Mouse (Mus musculus): ENCODE results near the gene Ms4a3. TPM values are rescaled to one million over a fixed set of nuclear protein-coding genes. Genes with fewer than 3 reads are reported as not detected.

The Ms4a3 gene
- total RNA-seq (2021): not detected

DNA sequence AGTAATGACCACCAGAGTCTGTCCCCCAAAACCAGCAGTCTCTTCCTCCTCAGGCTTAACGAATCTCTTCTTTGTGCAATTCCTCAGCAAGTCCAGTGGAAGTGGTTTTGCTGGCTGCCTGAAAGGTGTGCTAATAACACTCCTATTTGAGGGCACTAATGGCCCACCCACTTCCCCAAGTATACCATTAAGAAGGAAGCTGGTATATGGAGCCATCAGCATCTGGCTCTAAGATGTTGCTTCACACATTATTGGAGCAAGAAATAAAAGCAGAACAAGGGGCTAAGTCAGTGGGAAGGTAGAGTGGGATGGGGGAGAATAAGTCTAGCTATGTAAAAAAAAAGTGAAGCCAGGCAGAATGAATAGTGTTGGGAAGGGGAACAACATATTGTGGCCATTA lies at the start of gene Ms4a3:
Gene Ms4a3 (minus strand): TSS at position 120 of the 400 bp plus-strand sequence.
- no peak for DNase-seq

DNA sequence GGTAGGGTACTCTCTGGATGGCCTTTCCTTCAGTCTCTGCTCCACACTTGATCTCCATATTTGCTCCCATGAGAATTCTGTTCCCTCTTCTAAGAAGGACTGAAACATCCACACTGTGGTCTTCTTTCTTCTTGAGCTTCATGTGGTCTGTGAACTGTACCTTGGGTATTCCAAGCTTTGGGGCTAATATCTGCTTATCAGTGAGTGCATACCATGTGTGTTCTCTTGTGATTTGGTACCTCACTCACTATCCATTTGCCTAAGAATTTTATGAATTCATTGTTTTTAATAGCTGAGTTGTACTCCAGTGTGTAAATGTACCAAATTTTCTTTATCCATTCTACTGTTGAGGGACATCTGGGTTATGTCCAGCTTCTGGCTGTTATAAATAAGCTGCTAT lies 20.9 kb upstream of the Ms4a3 start:
- no peak for DNase-seq

GRCm38 (mm10) chr19:11660459-11660858 lies 19.8 kb upstream of the Ms4a3 start, which contains the start of gene Oosp2:
Gene Oosp2, minus strand, starts transcription at chr19:11660559.
- DNase-seq: no peak

- no peak for DNase-seq
These were observed 18.5 kb upstream of the Ms4a3 start for GRCm38 (mm10) chr19:11659142-11659541.

DNA sequence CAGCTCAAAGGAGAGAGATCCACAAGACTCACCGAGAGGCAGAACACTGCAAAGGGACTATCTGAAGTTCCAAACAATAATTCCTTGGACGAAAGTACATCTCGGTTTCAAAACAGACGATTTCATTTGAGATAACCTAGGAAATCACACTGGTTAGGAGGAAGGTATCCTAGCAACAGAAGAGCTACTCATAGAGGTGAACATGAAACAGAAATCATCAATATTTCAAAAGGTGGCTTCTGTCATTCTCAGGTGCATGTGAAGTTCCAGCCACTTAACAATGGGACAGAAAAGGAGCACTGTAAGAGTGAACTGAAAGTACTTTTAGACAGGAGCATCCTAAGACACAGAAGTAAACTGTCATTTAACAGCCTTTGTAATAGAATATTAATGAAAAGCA lies 8.9 kb upstream of the Ms4a3 start:
- no peak for DNase-seq

DNA sequence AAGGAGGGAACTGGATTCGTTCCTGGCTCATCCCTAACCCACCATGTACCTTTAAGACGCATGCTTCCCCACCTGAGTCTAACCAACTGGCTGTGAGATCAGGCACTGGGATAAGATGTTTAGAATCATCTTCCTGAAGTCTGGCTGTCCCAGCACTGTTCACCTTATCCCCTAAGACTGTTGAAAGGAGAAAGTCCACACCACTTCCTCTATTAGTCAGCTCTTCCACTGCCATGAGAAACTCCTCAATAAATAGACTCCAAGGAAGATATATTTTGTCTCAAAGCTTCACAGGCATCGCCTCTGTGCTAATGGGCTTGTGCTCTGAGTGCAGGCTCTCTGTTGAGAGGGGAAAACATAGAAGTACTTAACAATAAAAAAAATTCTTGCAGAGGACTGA lies 5.5 kb upstream of the Ms4a3 start:
- DNase-seq: no peak

DNA sequence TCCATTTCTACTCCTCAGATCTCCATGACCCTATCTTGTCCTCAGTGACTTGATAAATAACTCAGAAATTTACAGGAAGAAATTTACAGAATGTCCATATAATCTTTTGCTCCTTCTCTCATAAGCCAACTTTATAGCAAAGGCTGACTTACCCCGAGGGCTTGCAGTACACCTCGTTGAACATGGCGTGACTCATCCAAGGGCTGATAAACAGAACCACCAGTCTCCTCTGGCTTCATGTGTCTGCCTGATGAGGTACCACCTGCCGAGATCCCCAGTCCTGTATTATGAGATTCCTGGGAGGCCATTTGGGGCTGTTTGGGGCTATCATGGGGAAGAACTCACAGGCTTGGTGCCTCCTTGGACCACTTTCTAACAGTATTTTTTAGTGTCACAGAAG lies 1.6 kb downstream of the Ms4a3 start:
- DNase-seq: no peak

DNA sequence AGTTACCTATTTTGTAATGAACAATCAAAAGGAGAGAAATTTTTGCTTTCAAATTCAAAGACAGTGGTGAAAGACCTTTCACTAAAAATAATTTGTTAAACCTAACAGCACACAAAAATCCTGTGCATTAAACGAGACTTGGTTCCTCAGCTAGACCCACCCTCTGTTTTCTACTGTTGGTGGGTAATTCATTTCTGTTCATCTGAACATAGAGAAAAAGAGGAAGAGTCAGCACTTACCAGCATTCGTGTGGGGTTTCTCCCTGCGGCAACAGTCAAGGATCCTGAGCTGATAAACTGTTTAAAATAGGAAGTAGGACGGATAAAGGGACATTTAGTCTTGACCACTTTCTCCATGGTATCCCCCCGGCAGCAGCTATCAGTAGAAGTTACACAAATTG lies 5.1 kb downstream of the Ms4a3 start:
- no peak for DNase-seq

DNA sequence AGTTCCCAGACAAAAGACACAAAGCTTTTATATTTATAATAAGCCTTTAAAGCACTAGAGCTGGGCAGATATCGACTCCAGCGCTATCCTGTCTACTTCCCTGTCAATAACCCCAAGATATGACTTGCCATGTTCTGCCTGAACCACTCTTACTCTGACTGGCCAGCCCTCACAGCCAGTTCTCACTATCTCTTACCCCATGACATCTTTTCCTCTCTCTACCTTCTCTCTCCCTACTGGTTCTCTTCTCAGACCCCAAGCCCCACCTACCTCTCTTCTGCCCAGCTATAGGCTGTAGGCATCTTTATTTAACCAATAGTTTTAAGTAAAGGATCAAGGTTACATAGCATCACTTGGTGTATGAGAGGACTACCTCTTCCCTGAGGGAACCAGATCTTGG lies 6.3 kb downstream of the Ms4a3 start:
- no peak for DNase-seq

DNA sequence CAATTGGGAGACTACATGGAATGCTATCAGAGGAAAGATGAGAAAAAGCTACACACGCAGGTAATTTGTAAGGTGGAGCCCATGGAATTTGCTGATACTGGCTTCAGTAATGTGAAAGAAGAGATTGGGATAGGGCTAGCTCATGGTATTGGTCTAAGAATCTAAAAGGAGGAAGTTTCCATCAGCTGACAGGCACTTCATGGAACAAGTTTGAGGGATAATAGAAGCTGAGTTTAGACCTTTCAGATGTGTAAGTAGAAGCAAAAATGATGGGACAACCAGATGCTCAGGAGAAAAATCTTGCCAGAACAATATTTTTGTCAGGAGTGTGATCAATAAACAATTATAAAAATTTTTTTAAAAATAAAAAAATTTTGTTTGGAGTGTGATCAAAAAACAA lies 6.9 kb downstream of the Ms4a3 start:
- DNase-seq: no peak

GRCm38 (mm10) chr19:11625231-11625630 lies 15.4 kb downstream of the Ms4a3 start:
- no peak for DNase-seq

GRCm38 (mm10) chr19:11624800-11625199 lies 15.9 kb downstream of the Ms4a3 start:
- DNase-seq: no peak

DNA sequence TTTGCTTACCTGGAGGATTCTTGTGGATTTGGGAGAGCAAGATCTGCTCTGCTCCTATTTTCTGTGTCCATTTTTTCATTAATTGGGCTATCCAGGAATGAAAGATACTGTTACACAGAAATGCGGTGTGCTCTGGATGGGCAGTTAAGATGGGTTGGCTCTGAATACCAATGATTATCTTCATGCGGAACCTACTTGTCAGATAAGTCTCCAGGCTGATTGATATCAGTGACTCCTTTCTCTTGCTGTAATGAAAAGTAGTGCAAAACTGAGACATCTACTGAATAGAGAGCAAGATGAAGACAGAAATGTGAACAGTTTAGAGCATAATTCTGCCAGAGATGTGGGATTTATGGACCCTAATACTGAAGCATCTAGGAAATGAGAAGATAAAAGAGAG lies 17.1 kb downstream of the Ms4a3 start, which contains the start of gene Ms4a2:
Gene Ms4a2 (minus strand): TSS at position 169 of the 400 bp plus-strand sequence.
- DNase-seq: no peak

DNA sequence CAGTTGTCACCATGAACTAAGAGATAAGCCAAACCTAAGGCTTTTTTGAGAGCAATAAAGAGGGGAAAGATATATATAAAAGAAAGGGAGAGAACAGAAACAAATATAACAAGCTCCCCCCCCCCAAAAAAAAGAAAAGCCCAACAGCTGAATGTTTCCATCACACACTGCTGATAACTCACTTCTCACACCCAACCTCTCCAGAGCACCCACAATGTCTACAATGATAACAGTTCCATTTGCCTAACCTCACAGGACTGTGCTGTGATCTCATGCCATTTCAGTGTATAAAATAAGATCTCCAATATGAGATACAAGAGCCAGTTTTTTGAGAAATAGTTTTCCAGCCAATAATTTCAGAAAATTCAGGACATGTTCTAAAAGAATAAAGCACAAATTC lies 22.7 kb downstream of the Ms4a3 start:
- no peak for DNase-seq

- no peak for DNase-seq
These were observed 25.8 kb downstream of the Ms4a3 start for GRCm38 (mm10) chr19:11614805-11615204.

GRCm38 (mm10) chr19:11613776-11614443 lies 26.7 kb downstream of the Ms4a3 start:
- DNase-seq: no peak

- DNase-seq: no peak
These were observed 27.6 kb downstream of the Ms4a3 start for GRCm38 (mm10) chr19:11613084-11613483.

DNA sequence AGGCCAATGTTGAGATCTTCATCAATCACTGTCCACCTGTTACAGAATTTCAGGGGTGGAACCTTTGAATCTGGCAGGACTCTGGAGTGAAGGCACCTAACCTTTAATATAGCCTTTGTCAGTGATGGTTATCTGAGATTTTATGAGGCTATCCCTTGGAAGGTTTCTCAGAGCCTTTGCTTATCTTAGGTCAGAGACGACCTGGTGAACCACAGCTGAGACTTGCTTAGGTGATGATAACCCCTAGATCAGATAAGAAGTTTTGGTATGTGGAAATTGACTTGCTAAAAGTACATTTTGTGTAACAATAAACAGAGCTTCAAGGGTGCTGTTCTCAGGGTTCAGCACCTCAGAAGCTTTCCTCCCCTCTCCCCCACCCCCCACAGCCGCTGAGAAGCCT lies 28.4 kb downstream of the Ms4a3 start:
- DNase-seq: no peak

- DNase-seq: peak; percentile 16
These were observed 29.1 kb downstream of the Ms4a3 start for GRCm38 (mm10) chr19:11611541-11611945.

DNA sequence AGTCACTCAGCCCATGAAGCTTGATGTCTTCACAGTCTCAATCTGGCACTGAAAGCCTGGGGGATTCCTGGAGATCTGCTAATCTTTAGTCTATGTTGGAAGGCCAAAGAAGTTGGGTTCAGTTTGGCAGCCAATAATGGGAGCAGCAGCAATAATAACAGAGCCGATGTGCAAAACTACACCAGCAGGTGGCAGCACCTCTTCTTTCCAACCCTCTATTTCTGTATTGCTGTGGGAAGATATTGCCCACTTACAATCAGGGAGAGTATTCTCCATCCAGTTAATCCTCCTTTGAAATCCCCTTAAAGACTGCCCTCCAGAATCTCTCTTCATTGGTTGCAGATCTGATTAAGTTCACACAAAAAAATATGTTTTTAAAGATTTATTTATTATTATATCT lies 32.5 kb downstream of the Ms4a3 start:
- peak; percentile 60 for DNase-seq

- DNase-seq: no peak
These were observed 36.0 kb downstream of the Ms4a3 start, which contains the start of gene Ms4a6d for GRCm38 (mm10) chr19:11604603-11605002. Gene Ms4a6d, minus strand, starts transcription at chr19:11604849.

DNA sequence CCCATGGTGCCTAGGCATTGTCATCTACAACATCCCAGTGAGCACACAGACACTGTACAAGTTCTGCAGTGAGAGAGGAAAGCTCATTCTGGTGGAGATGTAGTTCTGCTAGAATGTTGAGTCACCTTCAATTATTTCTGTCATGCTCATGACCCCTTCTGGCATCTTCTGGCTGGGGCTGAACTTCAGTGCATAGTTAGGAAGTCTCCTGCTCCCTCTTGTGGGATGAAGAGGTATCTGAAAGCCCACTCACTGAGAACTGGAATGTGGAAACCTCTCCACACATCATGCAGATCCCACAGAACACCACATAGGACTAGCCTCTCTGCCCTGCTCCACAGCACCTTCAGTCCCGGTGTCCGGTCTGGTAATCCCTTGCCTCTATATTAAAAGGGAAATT lies 38.6 kb downstream of the Ms4a3 start:
- DNase-seq: peak; percentile 40

- DNase-seq: no peak
These were observed 39.3 kb downstream of the Ms4a3 start for GRCm38 (mm10) chr19:11601349-11601748.

DNA sequence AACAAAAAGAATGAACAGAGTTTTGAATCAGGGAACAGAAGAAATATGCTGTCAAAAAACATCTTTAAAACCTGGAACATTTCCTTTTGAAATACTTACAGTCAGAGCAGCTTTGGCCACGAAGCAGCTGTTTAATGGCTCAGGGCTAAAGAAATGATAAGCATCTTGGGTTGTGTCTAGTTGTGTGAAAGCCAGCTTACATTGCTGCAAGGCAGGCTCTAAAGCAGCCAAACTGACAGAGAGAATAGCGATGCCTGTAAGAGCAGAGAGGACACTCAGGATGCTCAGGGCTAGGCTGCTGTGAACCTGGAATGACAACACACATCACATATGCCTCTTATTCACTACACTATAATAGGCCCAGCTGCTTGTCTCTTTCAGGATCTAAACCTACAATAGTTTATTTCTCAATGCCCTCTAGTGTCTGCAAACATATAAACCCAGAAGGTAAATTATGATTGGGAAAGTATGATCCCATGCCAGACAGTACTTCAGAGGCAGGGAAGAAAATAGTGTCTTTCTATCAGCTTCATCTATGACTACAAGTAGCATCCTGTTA lies 50.7 kb downstream of the Ms4a3 start:
- no peak for DNase-seq
